Mouse (Mus musculus): ENCODE data around the gene Nid1. TPM values are rescaled to one million over a fixed set of nuclear protein-coding genes. Genes with fewer than 3 reads are reported as not detected.

Nid1 gene
- polyA plus RNA-seq, 2 experiments = 16.9 to 18.3 TPM

- no peak for ATAC-seq (ENCODE audit: insufficient read depth)
Measured at GRCm38 (mm10) chr13:13493517-13493916, 56.2 kb downstream of the Nid1 start.

GRCm38 (mm10) chr13:13498022-13498421 is 60.7 kb downstream of the Nid1 start:
- TF ChIP-seq CTCF (IDR thresholded peaks at IDR 0.05; ENCODE audit: low read depth) = no peak
- TF ChIP-seq EP300 (IDR thresholded peaks at IDR 0.05; ENCODE audit: low read depth) = no peak
- DNase-seq (ENCODE audit: low read depth in 3 of 3, low spot score in 3 of 3) (no peak), ATAC-seq (ENCODE audit: insufficient read depth) (no peak)
- no peaks in the 10 kb centered on the region for H3K36me3 ChIP-seq (replicated peaks; ENCODE audit: control insufficient read depth, insufficient read depth, low read depth)
- no peaks in the 10 kb centered on the region for H3K27me3 ChIP-seq (ENCODE audit: control insufficient read depth, insufficient read depth, low read length)
- H3K27ac ChIP-seq = no peak overlapping the region
- H3K4me1 ChIP-seq (replicated peaks; ENCODE audit: control insufficient read depth in 2 of 2, insufficient read depth in 2 of 2, low read length in 1 of 2) = no peaks in the 10 kb centered on the region
- H3K9me3 ChIP-seq (ENCODE audit: control insufficient read depth, low read length) = no peaks in the 10 kb centered on the region
- 56% methylated on average over 2 of the region's 2 CpGs for WGBS (ENCODE audit: insufficient replicate concordance)
- H3K4me3 ChIP-seq (ENCODE audit: insufficient read depth in 1 of 2, low read depth in 2 of 2, low read length in 2 of 2) = no peak overlapping the region
- H3K4me2 ChIP-seq (ENCODE audit: low read depth) = no peak overlapping the region
- H3K9ac ChIP-seq (replicated peaks) = no peak overlapping the region

More at GRCm38 (mm10) chr13:13493517-13493916, 56.2 kb downstream of the Nid1 start:
- Histone ChIP-seq H3K9ac (replicated peaks) (no peak overlapping the region), H3K4me3 (ENCODE audit: insufficient read depth in 1 of 2, low read depth in 2 of 2, low read length in 2 of 2) (no peak overlapping the region), H3K4me2 (ENCODE audit: low read depth) (no peak overlapping the region), H3K4me1 (replicated peaks; ENCODE audit: control insufficient read depth in 2 of 2, insufficient read depth in 2 of 2, low read length in 1 of 2) (no peaks in the 10 kb centered on the region), H3K27me3 (ENCODE audit: control insufficient read depth, insufficient read depth, low read length) (no peaks in the 10 kb centered on the region), H3K27ac (no peak overlapping the region), H3K36me3 (replicated peaks; ENCODE audit: control insufficient read depth, insufficient read depth, low read depth) (no peaks in the 10 kb centered on the region), H3K9me3 (ENCODE audit: control insufficient read depth, low read length) (no peaks in the 10 kb centered on the region)
- 50% methylated on average over 3 of the region's 3 CpGs for WGBS (ENCODE audit: insufficient replicate concordance)
- DNase-seq (ENCODE audit: low read depth in 3 of 3, low spot score in 3 of 3) = no peak
- TF ChIP-seq EP300 (IDR thresholded peaks at IDR 0.05; ENCODE audit: low read depth) (no peak), CTCF (IDR thresholded peaks at IDR 0.05; ENCODE audit: low read depth) (no peak)

GRCm38 (mm10) chr13:13502406-13502805 is 65.1 kb downstream of the Nid1 start:
- TF ChIP-seq CTCF (IDR thresholded peaks at IDR 0.05; ENCODE audit: low read depth) (no peak), EP300 (IDR thresholded peaks at IDR 0.05; ENCODE audit: low read depth) (no peak)
- Histone ChIP-seq H3K9ac (replicated peaks) (no peak overlapping the region), H3K9me3 (ENCODE audit: control insufficient read depth, low read length) (no peaks in the 10 kb centered on the region), H3K4me2 (ENCODE audit: low read depth) (no peak overlapping the region), H3K36me3 (replicated peaks; ENCODE audit: control insufficient read depth, insufficient read depth, low read depth) (no peaks in the 10 kb centered on the region), H3K27ac (no peak overlapping the region), H3K27me3 (ENCODE audit: control insufficient read depth, insufficient read depth, low read length) (no peaks in the 10 kb centered on the region), H3K4me3 (ENCODE audit: insufficient read depth in 1 of 2, low read depth in 2 of 2, low read length in 2 of 2) (no peak overlapping the region), H3K4me1 (replicated peaks; ENCODE audit: control insufficient read depth in 2 of 2, insufficient read depth in 2 of 2, low read length in 1 of 2) (no peaks in the 10 kb centered on the region)
- WGBS (ENCODE audit: insufficient replicate concordance) = 75% methylated on average over 10 of the region's 10 CpGs
- DNase-seq (ENCODE audit: low read depth in 3 of 3, low spot score in 3 of 3) (no peak), ATAC-seq (ENCODE audit: insufficient read depth) (no peak)

GRCm38 (mm10) chr13:13503695-13504386 is 66.5 kb downstream of the Nid1 start:
- no peak for TF ChIP-seq CTCF (IDR thresholded peaks at IDR 0.05; ENCODE audit: low read depth)
- no peak for TF ChIP-seq EP300 (IDR thresholded peaks at IDR 0.05; ENCODE audit: low read depth)
- WGBS (ENCODE audit: insufficient replicate concordance) = 35% methylated on average over 4 of the region's 4 CpGs
- Histone ChIP-seq H3K36me3 (replicated peaks; ENCODE audit: control insufficient read depth, insufficient read depth, low read depth) (no peaks in the 10 kb centered on the region), H3K9ac (replicated peaks) (no peak overlapping the region), H3K4me1 (replicated peaks; ENCODE audit: control insufficient read depth in 2 of 2, insufficient read depth in 2 of 2, low read length in 1 of 2) (no peaks in the 10 kb centered on the region), H3K27ac (no peak overlapping the region), H3K9me3 (ENCODE audit: control insufficient read depth, low read length) (no peaks in the 10 kb centered on the region), H3K4me3 (ENCODE audit: insufficient read depth in 1 of 2, low read depth in 2 of 2, low read length in 2 of 2) (no peak overlapping the region), H3K27me3 (ENCODE audit: control insufficient read depth, insufficient read depth, low read length) (no peaks in the 10 kb centered on the region), H3K4me2 (ENCODE audit: low read depth) (no peak overlapping the region)
- DNase-seq (ENCODE audit: low read depth in 3 of 3, low spot score in 3 of 3) (no peak), ATAC-seq (ENCODE audit: insufficient read depth) (no peak)

- H3K27me3 ChIP-seq (ENCODE audit: control insufficient read depth, insufficient read depth, low read length) = no peaks in the 10 kb centered on the region
- H3K36me3 ChIP-seq (replicated peaks; ENCODE audit: control insufficient read depth, insufficient read depth, low read depth) = no peaks in the 10 kb centered on the region
- no peak overlapping the region for H3K4me3 ChIP-seq (ENCODE audit: insufficient read depth in 1 of 2, low read depth in 2 of 2, low read length in 2 of 2)
- no peaks in the 10 kb centered on the region for H3K9me3 ChIP-seq (ENCODE audit: control insufficient read depth, low read length)
- no peaks in the 10 kb centered on the region for H3K4me1 ChIP-seq (replicated peaks; ENCODE audit: control insufficient read depth in 2 of 2, insufficient read depth in 2 of 2, low read length in 1 of 2)
- no peak overlapping the region for H3K4me2 ChIP-seq (ENCODE audit: low read depth)
- 60% methylated on average over 5 of the region's 5 CpGs for WGBS (ENCODE audit: insufficient replicate concordance)
- ATAC-seq (ENCODE audit: insufficient read depth) (no peak), DNase-seq (ENCODE audit: low read depth in 3 of 3, low spot score in 3 of 3) (no peak)
- TF ChIP-seq CTCF (IDR thresholded peaks at IDR 0.05; ENCODE audit: low read depth) = no peak
- no peak for TF ChIP-seq EP300 (IDR thresholded peaks at IDR 0.05; ENCODE audit: low read depth)
- H3K9ac ChIP-seq (replicated peaks) = no peak overlapping the region
- H3K27ac ChIP-seq = no peak overlapping the region
Measured at GRCm38 (mm10) chr13:13505063-13505462, 67.7 kb downstream of the Nid1 start.

Measured in liver, embryonic 14.5 days (tissue).